ENCODE assay signal across 30 mouse cellular contexts in genomic region chr4:101157476-101157875, GRCm38 (mm10).
DNase-seq lines count a peak whose midpoint lies in the region; ATAC-seq and TF ChIP-seq lines count a peak whose summit lies in the region.
"Had no signal": no experiment of that assay in that cellular context is flagged by ENCODE, and none has a peak within 500 bp of the region (broad histone marks: within the 10 kb centered on the region; RNA-seq: fewer than 3 reads in every experiment).

No protein-coding gene starts in this region.

- H3K36me3 ChIP-seq in kidney, embryonic 14.5 days (ENCODE audit: control insufficient read depth, insufficient read depth, low read length): peaks cover 80% of the 10 kb centered on the region
- peaks cover 6% of the 10 kb centered on the region for H3K36me3 ChIP-seq in kidney, adult 2 months (ENCODE audit: control insufficient read depth, insufficient read depth, low read length)
- H3K36me3 ChIP-seq in kidney, embryonic 16.5 days (ENCODE audit: insufficient read depth, low read length): peaks cover 52% of the 10 kb centered on the region
- H3K36me3 ChIP-seq in liver, postnatal 0 days (replicated peaks; ENCODE audit: insufficient read depth, low read length): peaks cover 98% of the 10 kb centered on the region

- no peak overlapping the region for H3K9ac ChIP-seq in kidney, embryonic 14.5 days (ENCODE audit: low read depth, low read length)
- no peak overlapping the region for H3K9ac ChIP-seq in kidney, embryonic 16.5 days (replicated peaks; ENCODE audit: low read length)
- H3K9ac ChIP-seq in liver, postnatal 0 days (replicated peaks): no peak overlapping the region
- H3K9ac ChIP-seq: embryonic facial prominence, embryonic 13.5 days; forebrain, embryonic 13.5 days; heart, embryonic 12.5 days; heart, embryonic 15.5 days; hindbrain, embryonic 14.5 days had no signal

- H3K4me3 ChIP-seq in kidney, embryonic 14.5 days (ENCODE audit: low read length): no peak overlapping the region
- no peak overlapping the region for H3K4me3 ChIP-seq in kidney, adult 2 months (ENCODE audit: insufficient read depth, low read depth, low read length)
- no peak overlapping the region for H3K4me3 ChIP-seq in kidney, embryonic 16.5 days (ENCODE audit: low read length)
- H3K4me3 ChIP-seq in liver, postnatal 0 days (ENCODE audit: low read depth, low read length): no peak overlapping the region
- H3K4me3 ChIP-seq: embryonic facial prominence, embryonic 10.5 days; embryonic facial prominence, embryonic 13.5 days; erythroblast, embryonic 14.5 days; forebrain, embryonic 13.5 days; heart, embryonic 12.5 days; heart, embryonic 15.5 days had no signal

- no peaks in the 10 kb centered on the region for H3K9me3 ChIP-seq in kidney, embryonic 14.5 days (ENCODE audit: control insufficient read depth, low read length)
- H3K9me3 ChIP-seq in kidney, embryonic 16.5 days (ENCODE audit: low read length): no peaks in the 10 kb centered on the region
- H3K9me3 ChIP-seq in liver, postnatal 0 days (ENCODE audit: low read length): no peaks in the 10 kb centered on the region
- H3K9me3 ChIP-seq: embryonic facial prominence, embryonic 10.5 days; embryonic facial prominence, embryonic 13.5 days; forebrain, embryonic 13.5 days; G1E; heart, embryonic 12.5 days; heart, embryonic 15.5 days had no signal

- no peak for ATAC-seq in kidney, embryonic 14.5 days (ENCODE audit: low FRiP score, low TSS enrichment)
- ATAC-seq in kidney, embryonic 16.5 days (ENCODE audit: low FRiP score, low TSS enrichment): 0 out of 2 replicates have a peak, but pooled peaks have one; percentile 10
- no peak for ATAC-seq in liver, postnatal 0 days
- ATAC-seq: forebrain, embryonic 13.5 days; forebrain, embryonic 16.5 days; hindbrain, postnatal 0 days had no signal

- H3K27me3 ChIP-seq in kidney, embryonic 14.5 days (ENCODE audit: control insufficient read depth, insufficient read depth, low read length): no peaks in the 10 kb centered on the region
- no peaks in the 10 kb centered on the region for H3K27me3 ChIP-seq in kidney, adult 2 months (replicated peaks; ENCODE audit: control insufficient read depth, insufficient read depth, low read length)
- H3K27me3 ChIP-seq in kidney, embryonic 16.5 days (ENCODE audit: insufficient read depth, low read length): no peaks in the 10 kb centered on the region
- no peaks in the 10 kb centered on the region for H3K27me3 ChIP-seq in liver, postnatal 0 days (ENCODE audit: insufficient read depth, low read length)
- H3K27me3 ChIP-seq: CH12.LX; embryonic facial prominence, embryonic 13.5 days; forebrain, embryonic 13.5 days; heart, embryonic 12.5 days; heart, embryonic 15.5 days had no signal

- DNase-seq in kidney, adult 18-20 months: peak; percentile 37
- peak; percentile 86 for DNase-seq in kidney, adult 2 months
- DNase-seq in kidney, postnatal 25 days: peak; percentile 51 to 77
- DNase-seq in left cerebral cortex, postnatal 4 days: no peak
- no peak for DNase-seq in ovary, postnatal 36 days (ENCODE audit: low spot score)
- no peak for DNase-seq in liver, postnatal 0 days
- DNase-seq: adrenal gland, adult 2 months; adrenal gland, postnatal 14 days; B cell, adult 2 months; cerebellum, adult 11 months; cerebellum, adult 2 months; embryo, embryonic 11 days; gastrocnemius, postnatal 10 days; gastrocnemius, postnatal 36 days; heart, adult 11 months; heart, postnatal 10 days; heart, postnatal 36 days had no signal

- WGBS in kidney, embryonic 14.5 days: 88% methylated on average over 5 of the region's 5 CpGs
- 70% methylated on average over 5 of the region's 5 CpGs for WGBS in kidney, adult 2 months
- WGBS in kidney, embryonic 16.5 days: 93% methylated on average over 5 of the region's 5 CpGs
- 91% methylated on average over 5 of the region's 5 CpGs for WGBS in liver, postnatal 0 days (ENCODE audit: insufficient replicate concordance)

- H3K4me1 ChIP-seq in kidney, embryonic 14.5 days (ENCODE audit: control insufficient read depth, insufficient read depth, low read length): no peaks in the 10 kb centered on the region
- peaks cover 22% of the 10 kb centered on the region for H3K4me1 ChIP-seq in kidney, adult 2 months (ENCODE audit: control insufficient read depth, insufficient read depth, low read length)
- no peaks in the 10 kb centered on the region for H3K4me1 ChIP-seq in kidney, embryonic 16.5 days (ENCODE audit: insufficient read depth, low read length)
- peaks cover 7% of the 10 kb centered on the region; the same call in 1 of the 2 replicates for H3K4me1 ChIP-seq in liver, postnatal 0 days (ENCODE audit: insufficient read depth)
- H3K4me1 ChIP-seq: embryonic facial prominence, embryonic 10.5 days; forebrain, embryonic 13.5 days had no signal

- intact Hi-C loops in left cerebral cortex, postnatal 4 days (cut with DNase I): no loop called here

- no peak overlapping the region for H3K27ac ChIP-seq in kidney, embryonic 14.5 days (ENCODE audit: low read depth, low read length)
- peak overlapping the region; percentile 79 for H3K27ac ChIP-seq in kidney, adult 2 months (ENCODE audit: insufficient read depth, low read depth, low read length)
- H3K27ac ChIP-seq in kidney, embryonic 16.5 days (ENCODE audit: low read length): no peak overlapping the region
- no peak overlapping the region for H3K27ac ChIP-seq in liver, postnatal 0 days (ENCODE audit: low read depth)
- H3K27ac ChIP-seq: embryonic facial prominence, embryonic 10.5 days; embryonic facial prominence, embryonic 13.5 days; forebrain, embryonic 13.5 days; heart, embryonic 15.5 days; hindbrain, embryonic 14.5 days; hindbrain, postnatal 0 days had no signal

- TF ChIP-seq CTCF in kidney, adult 2 months (conservative IDR thresholded peaks at IDR 0.05; ENCODE audit: insufficient read depth, insufficient read length, low read depth, low read length): no peak
- TF ChIP-seq CTCF in liver, postnatal 0 days (IDR thresholded peaks at IDR 0.05; ENCODE audit: low read depth): no peak

- TF ChIP-seq POLR2A in kidney, adult 2 months (IDR thresholded peaks at IDR 0.05; ENCODE audit: low read depth, low read length): no peak

- no peak overlapping the region for H3K4me2 ChIP-seq in kidney, embryonic 14.5 days (replicated peaks; ENCODE audit: low read depth, low read length)
- no peak overlapping the region for H3K4me2 ChIP-seq in kidney, embryonic 16.5 days (replicated peaks; ENCODE audit: low read depth, low read length)
- H3K4me2 ChIP-seq in liver, postnatal 0 days (ENCODE audit: low read depth, low read length): no peak overlapping the region
- H3K4me2 ChIP-seq: embryonic facial prominence, embryonic 13.5 days; forebrain, embryonic 13.5 days; heart, embryonic 12.5 days; heart, embryonic 15.5 days; hindbrain, embryonic 14.5 days had no signal

- no peak for TF ChIP-seq EP300 in liver, postnatal 0 days (IDR thresholded peaks at IDR 0.05; ENCODE audit: low read depth)

Comparison
In these comparisons a context has a peak if more than half of its experiments do, and no peak if none do; other contexts are left out.
1. DNase-seq: peak in kidney, adult 18-20 months (single experiment), kidney, adult 2 months (single experiment) and kidney, postnatal 25 days (2 of 2); none in left cerebral cortex, postnatal 4 days (single experiment), ovary, postnatal 36 days (single experiment) and liver, postnatal 0 days (single experiment).